Mouse (Mus musculus) large intestine, adult 2 months (tissue): ENCODE data around the gene Xpc. TPM values are rescaled to one million over a fixed set of nuclear protein-coding genes. Genes with fewer than 3 reads are reported as not detected.
"Not testable (repeated sequence)": the region's sequence is repeated elsewhere in the genome, so short reads cannot be mapped to it uniquely, and the experiment has no call there.

Source experiments
- DNase-seq: peaks from one replicate; pipeline ENCODE4 v3.0.0-alpha.2; 2012; ENCODE audit warnings: low read depth, low spot score
- WGBS: fragments of 180-500 bp; shearing (Covaris S2); methylation state at CpG from one replicate; pipeline ENCODE4 v1.1.7; 2018; 5-methylcytosine and 5-hydroxymethylcytosine counted together
- polyA plus RNA-seq: library from polyadenylated mRNA; depleted of rRNA; stranded (reverse); fragments of >200 nt; gene quantifications from 2 replicates; pipeline ENCODE4 v1.2.3, GENCODE M21; 2012

The Xpc gene
- polyA plus RNA-seq, 1 experiment, result 4.4 TPM

DNA sequence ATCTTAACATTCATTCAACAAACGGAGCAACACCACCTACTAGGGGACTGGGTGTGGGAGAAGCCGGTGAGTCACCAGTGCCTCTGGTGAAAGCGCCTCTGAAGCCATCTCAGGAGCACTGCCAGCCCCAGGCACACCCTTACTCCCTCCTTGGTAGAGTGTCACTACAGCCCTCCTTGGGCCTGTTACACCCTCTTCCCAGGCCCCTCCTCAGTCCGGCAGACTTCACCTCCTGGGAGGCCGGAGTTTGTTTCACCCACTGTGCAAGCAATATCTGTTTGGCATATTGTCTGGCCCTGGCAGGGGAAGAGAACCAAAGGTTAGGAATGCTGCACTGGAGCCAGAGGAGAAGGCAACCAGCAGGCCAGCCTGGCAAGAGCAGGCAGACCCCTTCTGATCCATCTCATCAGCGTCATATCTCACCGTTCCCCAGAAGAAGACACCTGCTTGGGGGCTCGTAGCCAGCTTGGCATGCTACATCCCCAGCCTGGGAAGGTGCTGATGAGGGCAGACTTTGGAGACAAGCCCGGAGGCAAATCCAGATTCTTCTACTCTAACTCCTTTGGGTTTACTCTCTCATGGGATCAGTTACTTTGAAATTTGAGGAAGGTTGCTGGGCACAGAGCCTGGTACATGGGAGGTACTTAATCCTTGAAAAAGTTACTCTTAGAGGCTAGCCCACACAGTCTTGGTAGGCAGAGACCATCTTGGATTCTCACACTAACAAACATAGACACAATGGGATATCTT, 41.1 kb downstream of the Xpc start:
- 42% methylated on average over 9 of the region's 9 CpGs for WGBS
- DNase-seq, result no peak

GRCm38 (mm10) chr6:91473805-91474440, 41.8 kb downstream of the Xpc start:
- DNase-seq, result no peak
- WGBS, result under 1% methylated on average over 27 of the region's 27 CpGs

GRCm38 (mm10) chr6:91472868-91473804, 42.6 kb downstream of the Xpc start, which contains the start of the genes Chchd4 and Tmem43:
Gene Chchd4 (minus strand): TSS chr6:91473546.
Gene Tmem43 (plus strand): TSS chr6:91473703.
- WGBS, result under 1% methylated on average over 74 of the region's 74 CpGs

DNA sequence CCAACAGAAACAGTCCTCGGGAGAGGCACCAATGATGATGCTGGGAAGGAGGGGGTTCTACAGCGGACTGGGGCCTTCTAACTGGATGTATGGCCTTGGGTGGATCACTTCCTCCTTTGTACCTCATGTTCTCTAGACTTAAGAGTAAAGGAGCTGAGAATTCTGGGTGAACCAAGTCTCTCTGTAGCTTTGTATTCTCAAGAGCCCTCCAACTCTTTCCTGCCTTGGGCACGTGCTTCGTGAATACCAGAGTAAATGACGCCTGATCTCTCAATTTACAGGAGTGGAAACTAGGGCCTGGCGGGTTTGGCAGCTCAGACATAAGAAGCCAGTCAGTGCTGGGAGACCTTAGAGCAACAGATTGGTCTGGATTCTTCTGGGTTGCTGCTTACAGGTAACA, 43.4 kb downstream of the Xpc start:
- no peak for DNase-seq
- WGBS, result 18% methylated on average over 6 of the region's 6 CpGs

More at GRCm38 (mm10) chr6:91472868-91473804, 42.6 kb downstream of the Xpc start, which contains the start of the genes Chchd4 and Tmem43:
- DNase-seq, result peak; percentile 100

DNA sequence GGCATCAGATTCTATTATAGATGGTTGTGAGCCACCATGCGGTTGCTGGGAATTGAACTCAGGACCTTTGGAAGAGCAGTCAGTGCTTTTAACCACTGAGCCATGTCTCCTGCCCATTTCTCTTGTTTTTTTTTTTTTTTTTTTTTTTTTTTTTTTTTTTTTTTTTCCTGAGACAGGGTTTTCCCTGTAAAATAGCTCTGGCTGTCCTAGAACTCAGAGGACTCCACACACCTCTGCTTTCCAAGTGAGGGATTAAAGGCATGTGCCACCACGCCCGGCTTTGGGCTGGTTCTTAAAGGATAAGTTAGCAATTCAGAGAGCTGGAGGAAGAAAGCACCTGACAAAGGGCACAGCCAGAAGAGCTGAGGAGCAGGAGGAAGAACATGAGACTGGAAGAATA, 44.3 kb downstream of the Xpc start:
- 87% methylated on average over 3 of the region's 3 CpGs for WGBS

GRCm38 (mm10) chr6:91470712-91471111, 45.0 kb downstream of the Xpc start:
- 79% methylated on average over 2 of the region's 2 CpGs for WGBS

More for the DNA sequence above, 44.3 kb downstream of the Xpc start:
- DNase-seq, result not testable (repeated sequence)

GRCm38 (mm10) chr6:91467106-91467505, 48.6 kb downstream of the Xpc start:
- WGBS, result 92% methylated on average over 1 of the region's 1 CpGs
- DNase-seq, result no peak

More at GRCm38 (mm10) chr6:91470712-91471111, 45.0 kb downstream of the Xpc start:
- DNase-seq, result no peak

- DNase-seq, result no peak
- WGBS, result 84% methylated on average over 2 of the region's 2 CpGs
Observed at GRCm38 (mm10) chr6:91465756-91466155, 49.9 kb downstream of the Xpc start.

- 29% methylated on average over 1 of the region's 1 CpGs for WGBS
- peak; percentile 57 for DNase-seq
Observed at GRCm38 (mm10) chr6:91459471-91459870, 56.2 kb downstream of the Xpc start.

DNA sequence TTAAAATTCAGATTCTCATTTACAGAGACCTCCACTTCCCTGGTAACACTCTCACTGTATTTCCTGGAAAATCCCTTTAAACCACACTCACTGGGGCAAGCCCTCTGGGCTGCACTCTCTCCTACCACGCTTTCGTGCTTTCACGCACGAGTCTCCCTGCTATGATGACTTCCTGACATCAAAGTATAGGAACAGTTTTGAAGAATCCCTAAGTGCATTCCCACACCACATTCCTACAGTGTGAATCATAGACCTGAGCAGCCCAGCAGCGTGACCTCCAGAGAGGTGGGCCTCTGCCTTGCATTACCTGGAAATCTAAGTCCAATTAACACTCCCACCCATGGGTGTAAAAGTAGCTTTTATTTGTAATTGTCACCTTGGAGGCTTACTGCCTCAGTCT, 61.1 kb downstream of the Xpc start:
- DNase-seq, result no peak
- WGBS, result 33% methylated on average over 5 of the region's 5 CpGs

DNA sequence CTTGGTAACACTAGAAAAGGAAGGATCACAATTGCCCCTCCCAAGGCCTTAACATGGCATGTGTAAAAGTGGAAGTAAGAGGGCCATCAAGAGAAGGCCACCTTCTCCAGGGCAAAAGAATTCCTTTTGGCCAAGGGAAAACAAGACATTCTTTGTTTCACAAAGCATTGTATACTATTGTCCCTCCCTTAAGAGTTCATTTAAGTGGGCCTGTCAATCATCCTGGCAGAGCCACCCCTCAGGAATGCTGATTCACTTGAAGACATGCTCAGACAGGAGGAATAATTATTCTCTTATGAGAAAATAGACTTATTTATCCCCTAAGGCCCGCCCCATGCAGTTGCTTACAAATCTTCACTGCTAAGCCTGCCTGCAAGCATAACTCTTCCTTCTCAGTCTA, 63.6 kb downstream of the Xpc start:
- 50% methylated on average over 1 of the region's 1 CpGs for WGBS

GRCm38 (mm10) chr6:91449472-91450225, 66.0 kb downstream of the Xpc start:
- WGBS, result 38% methylated on average over 3 of the region's 3 CpGs

More for the DNA sequence above, 63.6 kb downstream of the Xpc start:
- no peak for DNase-seq

DNA sequence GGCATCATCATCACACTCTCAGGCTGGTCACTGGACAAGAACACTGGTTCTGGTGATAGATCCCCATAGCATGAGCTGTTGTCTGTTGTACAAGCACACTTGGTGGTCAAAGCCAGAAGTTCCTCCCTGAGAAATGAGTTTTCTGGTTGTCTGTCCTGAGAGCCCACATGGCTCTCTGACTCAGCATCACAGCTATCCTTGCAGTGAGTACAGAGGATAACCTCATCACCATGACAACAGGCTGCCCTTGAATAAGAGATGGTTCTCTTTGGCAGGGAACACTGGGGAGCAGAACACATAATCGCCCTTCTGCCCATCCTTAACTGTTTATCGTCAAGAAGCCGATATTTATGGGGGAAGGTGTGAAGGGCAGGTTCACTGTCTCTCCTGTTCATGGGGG, 70.4 kb downstream of the Xpc start:
- 73% methylated on average over 3 of the region's 3 CpGs for WGBS
- no peak for DNase-seq

More at GRCm38 (mm10) chr6:91449472-91450225, 66.0 kb downstream of the Xpc start:
- no peak for DNase-seq

DNA sequence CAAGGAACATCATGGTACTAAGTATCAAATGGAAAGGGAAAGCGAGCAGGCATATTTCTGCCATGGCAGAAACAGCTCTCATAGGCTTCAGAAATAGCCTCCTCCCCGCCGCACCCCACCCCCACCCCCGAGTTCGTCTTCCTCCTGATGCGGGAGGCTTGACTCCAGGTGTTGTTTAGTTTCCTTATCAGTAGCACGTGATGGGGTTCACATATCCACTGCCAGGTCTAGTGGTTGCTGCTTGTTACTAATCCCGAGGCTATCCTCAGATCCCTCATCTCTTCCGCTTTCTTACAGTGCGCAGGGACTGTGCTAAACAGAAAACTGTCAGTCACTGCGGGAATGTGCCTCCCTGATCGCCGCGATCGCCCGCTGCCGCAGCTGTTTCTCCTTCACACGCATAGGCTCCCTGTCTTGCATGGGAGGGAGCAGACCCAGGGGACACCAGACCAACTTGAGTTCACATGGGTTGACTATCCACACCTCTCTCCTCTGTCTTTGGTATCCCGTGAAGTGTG, 74.5 kb downstream of the Xpc start:
- 3% methylated on average over 19 of the region's 19 CpGs for WGBS
- no peak for DNase-seq

DNA sequence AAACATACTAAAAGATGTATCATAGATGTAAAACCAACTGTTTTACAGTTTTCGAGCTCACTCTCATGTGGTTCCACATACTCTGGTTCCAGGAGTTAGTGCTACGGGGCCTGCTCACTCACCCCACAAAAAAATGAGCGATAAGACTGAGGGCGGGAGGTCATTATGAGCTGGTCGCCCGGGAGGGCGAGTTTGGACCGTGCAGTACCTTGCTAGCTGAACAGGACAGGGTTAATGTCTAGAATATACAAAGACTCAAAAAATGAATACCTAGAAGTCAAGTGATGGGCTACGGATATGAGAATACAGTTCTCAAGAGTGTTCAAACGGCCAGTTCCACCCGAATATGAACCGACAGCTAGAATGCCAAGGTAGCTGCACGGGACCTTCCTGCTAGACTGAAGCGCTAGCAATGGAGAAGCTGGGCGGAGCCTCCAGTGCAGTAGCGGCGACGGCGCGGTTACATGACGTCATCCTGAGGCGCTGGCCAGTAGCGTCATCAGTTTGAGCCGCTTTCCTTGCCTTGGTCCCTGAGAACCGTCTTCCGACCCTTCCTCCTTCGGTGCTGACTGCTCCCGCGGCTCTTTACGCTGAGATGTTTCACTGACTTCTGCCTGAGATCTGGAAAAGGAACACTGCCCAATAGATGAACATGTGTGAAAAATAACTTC, 75.1 kb downstream of the Xpc start:
- 2% methylated on average over 30 of the region's 30 CpGs for WGBS
- DNase-seq, result peak; percentile 83
